19 mouse cellular contexts compared by ENCODE assay signal in genomic region chr9:44283183-44283582, GRCm38 (mm10). TPM values are rescaled to one million over a fixed set of nuclear protein-coding genes. Genes with fewer than 3 reads are reported as not detected.
DNase-seq lines count a peak whose midpoint lies in the region; ATAC-seq and TF ChIP-seq lines count a peak whose summit lies in the region.
"Had no signal": no experiment of that assay in that cellular context is flagged by ENCODE, and none has a peak within 500 bp of the region (broad histone marks: within the 10 kb centered on the region; RNA-seq: fewer than 3 reads in every experiment).

No protein-coding gene starts in this region.

- 84% methylated on average over 5 of the region's 5 CpGs for WGBS in bone marrow, adult 2 months

- ATAC-seq in cerebellum, adult (ENCODE audit: insufficient number of reproducible peaks, low FRiP score, low TSS enrichment), result no peak
- ATAC-seq: forebrain, embryonic 16.5 days; intestine, embryonic 16.5 days had no signal

- no peak for TF ChIP-seq POLR2A in bone marrow, adult 2 months (IDR thresholded peaks at IDR 0.05; ENCODE audit: borderline replicate concordance, control insufficient read depth, low read depth, low read length)

- no peaks in the 10 kb centered on the region for H3K4me1 ChIP-seq in bone marrow, adult 2 months (ENCODE audit: control insufficient read depth, insufficient read depth, low read length)

- no peak overlapping the region for H3K4me3 ChIP-seq in layer of hippocampus, adult 2 months
- no peak overlapping the region for H3K4me3 ChIP-seq in bone marrow, adult 2 months (replicated peaks; ENCODE audit: control insufficient read depth, low read depth, low read length)
- H3K4me3 ChIP-seq: embryonic facial prominence, embryonic 13.5 days; forebrain, embryonic 12.5 days; heart, adult 2 months; heart, embryonic 15.5 days; hindbrain, embryonic 10.5 days; hindbrain, embryonic 15.5 days had no signal

- H3K27ac ChIP-seq in layer of hippocampus, adult 2 months, result no peak overlapping the region
- H3K27ac ChIP-seq in bone marrow, adult 2 months (ENCODE audit: control insufficient read depth, insufficient read depth, low read depth, low read length, poor library complexity), result no peak overlapping the region
- H3K27ac ChIP-seq: embryonic facial prominence, embryonic 13.5 days; forebrain, embryonic 12.5 days; heart, adult 2 months; heart, embryonic 15.5 days; hindbrain, embryonic 10.5 days; hindbrain, embryonic 15.5 days had no signal

- no peak for TF ChIP-seq CTCF in layer of hippocampus, adult 2 months (conservative IDR thresholded peaks at IDR 0.05)
- peak; percentile 1; the same call in 1 of the 2 replicates for TF ChIP-seq CTCF in bone marrow, adult 2 months (IDR thresholded peaks at IDR 0.05; ENCODE audit: control insufficient read depth, insufficient read depth, low read length)

- DNase-seq in layer of hippocampus, adult 9-11 months, result peak; percentile 31
- no peak for DNase-seq in layer of hippocampus, adult 2 months (ENCODE audit: low spot score in 2 of 2)
- DNase-seq in adrenal gland, adult 8-10 months, result peak; percentile 60
- DNase-seq in adrenal gland, postnatal 10 days, result peak; percentile 58
- DNase-seq: cerebellum, adult 11-12 months; cerebellum, adult 9-10 months; cerebellum, postnatal 25 days; gastrocnemius, postnatal 10 days; heart, adult 2 months had no signal

RNA-seq across cellular contexts. Expression of gene Abcg4, which starts 5.2 kb away (rescaled TPM):
- 10 to 100 TPM; 67.9 to 71.4 TPM for total RNA-seq in layer of hippocampus, adult 2 months (2021)
- total RNA-seq in adrenal gland, adult 8-10 months (2022), result 10 to 100 TPM; 39.3 to 51.3 (median 42.1) TPM
- 10 to 100 TPM; 15.0 to 23.1 TPM for total RNA-seq in adrenal gland, postnatal 10 days (2021)
- 45.0 and 74.1 TPM in 2 replicates for polyA plus RNA-seq in bone marrow, adult 2 months (2011; ENCODE audit: insufficient read depth, insufficient read length, low replicate concordance, missing spikeins)

RNA-seq across cellular contexts. Expression of gene Nlrx1, which starts 14.8 kb away (rescaled TPM):
- total RNA-seq in layer of hippocampus, adult 2 months (2021), result 10 to 100 TPM; 11.6 to 13.9 TPM
- 10 to 100 TPM; 27.6 to 41.8 (median 34.2) TPM for total RNA-seq in adrenal gland, adult 8-10 months (2022)
- 10 to 100 TPM; 23.1 to 30.6 TPM for total RNA-seq in adrenal gland, postnatal 10 days (2021)
- 11.6 and 25.0 TPM in 2 replicates for polyA plus RNA-seq in bone marrow, adult 2 months (2011; ENCODE audit: insufficient read depth, insufficient read length, low replicate concordance, missing spikeins)

RNA-seq across cellular contexts. Expression of gene Hinfp, which starts 22.3 kb away (rescaled TPM):
- total RNA-seq in layer of hippocampus, adult 2 months (2021), result 10 to 100 TPM; 26.0 to 36.9 TPM
- 10 to 100 TPM; 20.3 to 44.4 (median 31.8) TPM for total RNA-seq in adrenal gland, adult 8-10 months (2022)
- total RNA-seq in adrenal gland, postnatal 10 days (2021), result 10 to 100 TPM; 17.3 to 24.4 TPM
- 9.1 and 21.6 TPM in 2 replicates for polyA plus RNA-seq in bone marrow, adult 2 months (2011; ENCODE audit: insufficient read depth, insufficient read length, low replicate concordance, missing spikeins)

RNA-seq across cellular contexts. Expression of gene Pdzd3, which starts 31.9 kb away (rescaled TPM):
- total RNA-seq in layer of hippocampus, adult 2 months (2021), result 1 to 10 TPM; 1.1 to 1.5 TPM
- under 1 TPM in 3 of 4 experiments, not detected in 1; 0.24 to 0.27 (median 0.25) TPM for total RNA-seq in adrenal gland, adult 8-10 months (2022)
- under 1 TPM in 1 of 2 experiments, not detected in 1; 0.48 TPM for total RNA-seq in adrenal gland, postnatal 10 days (2021)
- 2.7 and 7.3 TPM in 2 replicates for polyA plus RNA-seq in bone marrow, adult 2 months (2011; ENCODE audit: insufficient read depth, insufficient read length, low replicate concordance, missing spikeins)
- polyA plus RNA-seq: heart, embryonic 11.5 days; hindbrain, embryonic 10.5 days had no signal

RNA-seq across cellular contexts. Expression of gene C2cd2l, which starts 36.9 kb away (rescaled TPM):
- 100 to 1,000 TPM; 186 to 206 TPM for total RNA-seq in layer of hippocampus, adult 2 months (2021)
- total RNA-seq in adrenal gland, adult 8-10 months (2022), result 10 to 100 TPM; 42.6 to 60.5 (median 49.9) TPM
- total RNA-seq in adrenal gland, postnatal 10 days (2021), result 10 to 100 TPM; 19.3 to 25.1 TPM
- polyA plus RNA-seq in bone marrow, adult 2 months (2011; ENCODE audit: insufficient read depth, insufficient read length, low replicate concordance, missing spikeins), result 14.6 and 17.5 TPM in 2 replicates

Comparison
In these comparisons a context has a peak if more than half of its experiments do, and no peak if none do; other contexts are left out.
1. DNase-seq: peak in layer of hippocampus, adult 9-11 months (single experiment), adrenal gland, adult 8-10 months (single experiment) and adrenal gland, postnatal 10 days (single experiment); none in layer of hippocampus, adult 2 months (0 of 2).